Mouse (Mus musculus) thymus, postnatal 10 days (tissue): Measurements from ENCODE around the gene Pla2g16.

ENCODE experiments used
- DNase-seq, 2 experiments: peaks; one replicate each; pipeline ENCODE4 v3.0.0; 2021; ENCODE audit warnings: low spot score in 2 of 2

Gene Pla2g16

DNA sequence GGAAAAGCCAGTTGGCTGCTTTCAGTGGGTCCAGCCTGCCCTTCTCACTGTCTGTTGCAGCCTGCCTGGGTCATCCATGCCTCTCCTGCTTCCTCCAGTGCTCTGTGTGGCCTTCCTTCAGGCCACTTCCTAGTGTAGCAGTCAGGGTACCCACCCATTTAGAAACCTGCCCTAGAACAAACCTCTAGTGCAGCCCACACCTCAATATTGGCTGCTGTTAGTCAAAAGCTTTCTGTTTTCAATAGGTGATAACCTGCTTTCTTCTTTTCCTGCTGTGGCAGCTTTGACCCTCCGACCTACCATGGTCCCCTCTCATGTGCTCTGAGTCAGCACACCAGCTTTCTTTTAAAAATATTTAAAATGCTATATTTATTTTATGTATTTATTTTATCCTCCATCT lies 7.2 kb downstream of the Pla2g16 start:
- no peak for DNase-seq

DNA sequence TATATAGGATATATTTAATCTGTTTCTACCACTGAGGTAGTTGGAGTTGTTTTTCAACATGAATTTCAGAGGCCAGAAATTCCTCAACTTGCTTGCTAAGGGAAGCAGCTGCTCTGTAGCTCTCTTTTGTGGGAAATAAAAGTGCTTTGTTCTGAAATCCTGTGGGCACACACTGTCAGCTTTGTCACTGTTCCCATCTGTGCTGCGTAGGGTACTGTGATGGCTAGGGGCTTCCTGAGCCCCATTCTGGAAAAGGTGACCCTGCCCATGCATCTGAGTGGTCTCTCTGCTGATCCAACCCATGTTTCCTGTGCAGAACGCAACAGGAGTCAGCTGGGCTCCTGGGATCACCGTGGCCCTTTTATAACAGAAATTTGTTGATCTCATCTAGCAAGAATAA lies 9.6 kb downstream of the Pla2g16 start:
- DNase-seq: no peak

DNA sequence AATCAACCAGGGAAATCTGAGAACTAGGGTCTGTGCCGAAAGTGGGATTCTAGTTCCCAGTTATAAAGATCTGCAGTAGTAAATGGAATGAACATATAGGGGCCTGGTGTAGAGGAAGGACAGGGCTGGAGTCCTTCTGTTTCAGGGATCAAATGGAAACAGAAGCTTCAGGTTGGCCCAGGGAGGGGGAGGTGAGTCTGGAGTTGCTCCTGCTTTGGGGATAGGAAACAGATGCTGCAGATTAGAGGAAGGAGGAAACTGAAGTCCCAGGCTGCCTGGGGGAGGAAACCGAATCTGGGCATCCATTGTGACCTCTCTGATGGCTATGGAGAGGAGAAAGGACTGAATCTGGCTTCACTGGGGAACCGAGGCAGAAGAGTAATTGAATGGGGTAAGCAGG lies 11.1 kb downstream of the Pla2g16 start:
- DNase-seq: no peak

DNA sequence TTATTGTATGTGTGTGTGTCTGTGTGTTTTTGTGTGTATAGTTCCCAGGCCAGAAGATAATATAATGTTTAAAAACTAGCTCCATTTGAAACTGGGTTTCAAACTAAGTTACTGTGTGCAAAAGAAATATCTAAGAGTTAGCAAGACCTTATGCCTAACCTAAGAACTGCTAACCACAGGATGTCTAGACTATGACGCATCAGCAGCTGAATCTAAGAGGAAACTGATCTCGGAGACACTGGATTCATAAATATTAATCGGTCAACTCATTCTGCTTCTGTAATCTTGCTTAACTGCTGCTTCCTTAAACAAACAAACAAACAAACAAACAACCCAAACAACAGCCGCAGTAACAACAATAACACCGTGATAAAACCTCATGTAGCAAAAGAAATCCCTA lies 12.4 kb downstream of the Pla2g16 start:
- DNase-seq: no peak

DNA sequence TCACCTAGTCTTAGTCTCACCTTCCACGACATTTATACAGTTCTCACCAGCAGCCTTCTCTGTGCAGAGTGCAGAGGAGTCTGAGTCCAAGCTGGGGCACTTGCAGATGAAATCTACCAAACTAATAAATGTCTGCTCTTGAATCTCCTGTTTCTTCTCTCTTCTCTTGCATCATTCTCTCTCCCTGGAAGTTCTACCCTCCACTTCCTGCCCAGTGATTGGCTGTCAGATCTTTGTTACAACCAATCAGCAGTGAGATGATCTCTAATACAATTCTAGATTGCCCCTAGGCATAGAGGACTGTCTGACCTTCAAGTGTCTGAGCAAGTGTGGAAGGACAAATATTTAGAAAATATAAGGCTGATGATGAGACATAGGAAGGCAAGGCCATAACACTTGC lies 18.9 kb downstream of the Pla2g16 start:
- DNase-seq: no peak

DNA sequence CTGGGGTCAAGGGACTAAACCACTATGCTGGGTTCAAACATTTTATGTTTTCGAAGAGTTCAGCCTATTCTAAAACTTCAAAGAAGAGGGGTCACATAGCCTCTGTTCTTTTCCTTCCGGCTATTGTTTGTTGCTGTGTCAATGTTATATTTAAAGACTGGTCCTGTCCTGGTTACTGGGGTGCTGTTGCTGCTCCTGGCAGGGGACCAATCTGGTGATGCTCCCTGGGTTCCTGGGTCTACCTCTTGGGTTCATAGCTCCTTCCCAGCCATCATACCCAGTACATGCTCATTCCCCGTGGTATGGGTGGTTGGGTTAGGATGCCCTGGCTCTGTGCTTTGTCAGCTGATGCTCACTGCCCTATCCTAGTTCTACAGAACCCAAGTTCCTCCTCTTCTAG lies 20.5 kb downstream of the Pla2g16 start:
- no peak for DNase-seq

DNA sequence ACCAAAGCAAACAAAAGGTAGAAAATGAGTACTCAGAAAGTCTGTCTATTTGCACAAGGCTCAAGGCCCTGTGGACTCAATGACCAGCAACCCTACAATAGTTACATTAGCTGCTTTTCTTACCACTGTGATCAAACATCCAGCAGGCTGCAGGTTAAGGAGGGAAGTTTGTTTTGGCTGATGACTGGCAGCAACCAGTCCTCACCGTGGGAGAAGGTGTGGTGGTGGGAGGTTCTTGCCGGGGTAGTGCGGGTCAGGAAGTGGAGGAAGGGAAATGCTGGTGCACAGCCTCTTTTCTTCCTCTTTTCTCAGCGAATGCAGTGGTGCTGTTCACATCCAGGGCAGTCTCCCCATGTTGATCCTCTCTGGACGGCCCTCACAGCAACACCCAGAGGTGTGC lies 23.8 kb downstream of the Pla2g16 start:
- no peak for DNase-seq

DNA sequence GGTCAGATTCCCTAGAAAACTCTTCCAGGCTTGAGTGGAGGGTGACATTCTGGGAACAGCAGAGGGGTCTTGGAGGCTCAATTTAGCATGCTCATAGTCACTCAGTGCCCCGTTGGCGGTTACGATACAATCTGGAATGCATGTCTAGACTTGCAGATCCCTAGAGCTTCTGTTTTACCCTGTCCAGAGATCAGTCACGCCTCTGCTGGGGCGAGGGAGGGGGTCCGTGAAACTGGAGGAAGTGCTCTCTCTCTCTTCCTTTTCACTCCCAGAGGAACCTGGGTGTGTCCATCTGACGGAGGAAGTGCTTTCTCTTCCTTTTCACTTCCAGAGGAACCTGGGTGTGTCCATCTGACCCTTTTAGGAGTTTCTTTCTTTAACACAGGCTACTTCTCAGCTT lies 25.8 kb downstream of the Pla2g16 start:
- DNase-seq: no peak

DNA sequence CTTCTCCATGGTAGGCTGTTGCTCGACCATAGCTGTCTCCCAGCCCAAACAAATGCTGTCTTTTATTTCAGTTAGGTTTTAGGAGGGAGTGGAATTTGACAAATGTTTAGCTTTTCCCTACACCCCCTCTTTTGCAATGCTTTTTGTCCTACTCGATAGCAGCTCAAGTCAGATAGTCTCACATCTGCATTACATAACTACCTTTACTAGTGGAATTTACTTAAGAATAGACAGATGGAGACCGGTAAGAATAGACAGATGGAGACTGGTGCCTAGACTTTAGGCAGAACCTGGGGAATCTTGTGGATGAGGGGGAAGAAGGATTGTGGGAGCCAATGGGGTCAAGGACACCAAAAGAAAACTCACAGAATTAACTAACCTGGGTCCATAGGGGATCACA lies 26.3 kb downstream of the Pla2g16 start:
- no peak for DNase-seq

DNA sequence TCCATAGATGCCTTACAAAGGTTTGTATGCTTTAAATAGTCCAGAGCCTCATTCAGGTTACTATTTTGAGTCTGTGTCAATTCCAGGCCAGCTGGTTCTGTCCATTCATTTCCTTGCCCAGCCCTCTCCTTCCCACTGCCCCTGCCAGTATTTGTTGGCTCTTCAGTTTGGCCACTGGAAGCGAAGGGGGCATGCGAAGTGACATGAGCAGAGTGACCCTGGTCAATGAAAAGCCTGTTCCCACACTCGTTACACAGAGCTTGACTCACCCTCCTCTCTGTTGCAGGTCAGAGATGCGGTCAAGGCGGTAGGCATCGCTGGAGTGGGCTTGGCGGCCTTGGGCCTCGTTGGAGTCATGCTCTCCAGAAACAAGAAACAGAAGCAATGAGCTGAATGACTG lies 28.0 kb downstream of the Pla2g16 start:
- no peak for DNase-seq

DNA sequence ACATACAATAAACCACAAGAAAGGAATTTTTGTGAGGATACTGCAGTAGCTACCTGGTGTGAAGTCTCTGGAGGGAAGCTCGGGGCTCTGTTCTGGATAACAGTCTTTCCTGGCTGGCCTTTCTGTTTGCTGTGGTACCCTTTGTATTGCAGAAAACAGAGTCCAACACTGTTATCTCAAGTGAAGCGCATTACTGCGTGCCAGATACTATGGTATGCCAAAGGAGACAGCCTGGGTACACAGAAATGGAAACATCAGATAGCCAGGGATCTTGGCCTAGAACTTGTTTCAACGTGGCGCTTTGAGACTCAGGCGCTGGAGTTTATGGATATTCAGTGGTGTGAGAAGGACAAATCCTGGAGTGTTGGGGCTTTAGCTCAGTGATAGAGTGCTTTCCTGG lies 28.5 kb downstream of the Pla2g16 start:
- no peak for DNase-seq

DNA sequence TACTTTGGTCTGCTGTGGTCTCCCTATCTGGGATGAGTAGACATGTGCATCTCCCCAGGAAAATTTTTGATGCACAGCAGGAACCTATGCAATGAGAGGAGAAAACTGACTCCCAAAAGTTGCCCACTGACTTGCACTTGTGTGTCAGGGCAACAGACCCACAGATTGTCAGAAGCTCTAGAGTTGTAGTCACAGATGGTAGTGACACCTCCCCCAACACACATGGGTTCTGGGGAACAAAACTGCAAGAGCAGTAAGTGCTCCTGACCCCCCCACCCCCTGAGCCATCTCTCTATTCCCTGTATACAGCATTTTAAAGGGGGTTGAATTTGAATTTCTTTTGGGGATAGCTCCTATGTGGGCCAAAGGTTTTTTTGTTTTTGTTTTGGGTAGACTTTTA lies 33.5 kb downstream of the Pla2g16 start:
- DNase-seq: no peak

DNA sequence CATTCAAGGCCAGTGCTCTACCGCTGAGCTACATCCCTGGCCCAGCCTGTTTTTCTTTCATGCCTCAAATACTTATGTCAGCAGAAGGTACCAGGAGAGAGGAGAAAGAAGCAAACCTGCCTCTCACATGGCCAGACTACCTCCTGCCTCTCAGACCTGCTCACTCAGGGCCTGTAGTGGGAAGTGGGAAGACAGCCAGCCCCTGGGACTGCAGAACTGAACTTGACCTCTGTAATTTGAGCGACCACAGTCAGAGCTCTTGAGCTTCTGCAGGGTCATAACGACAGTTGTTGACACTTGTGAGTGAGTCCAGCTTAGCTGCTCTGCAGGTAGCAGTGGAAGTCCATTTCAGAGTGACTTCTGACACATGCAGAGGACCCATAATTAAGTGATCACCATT lies 34.8 kb downstream of the Pla2g16 start:
- no peak for DNase-seq

DNA sequence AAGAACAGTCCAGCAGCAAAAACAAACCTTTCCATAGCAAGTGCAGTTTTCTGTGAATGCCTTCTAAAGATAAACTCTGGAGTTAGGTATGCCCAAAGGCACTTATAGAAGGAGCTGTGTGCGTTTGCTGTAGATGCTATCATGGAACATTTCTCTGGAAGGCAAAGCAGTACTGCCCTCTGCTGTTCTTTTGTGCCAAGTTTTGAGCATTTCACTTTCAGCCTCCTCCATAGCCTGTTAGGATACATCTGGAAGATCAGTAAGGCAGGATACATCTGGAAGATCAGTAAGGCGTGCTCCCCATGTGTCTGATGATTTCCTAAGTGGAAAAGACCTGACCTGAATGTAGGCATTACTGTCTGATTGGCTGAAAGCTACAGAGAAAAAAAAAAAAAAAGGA lies 38.3 kb downstream of the Pla2g16 start:
- DNase-seq: no peak

DNA sequence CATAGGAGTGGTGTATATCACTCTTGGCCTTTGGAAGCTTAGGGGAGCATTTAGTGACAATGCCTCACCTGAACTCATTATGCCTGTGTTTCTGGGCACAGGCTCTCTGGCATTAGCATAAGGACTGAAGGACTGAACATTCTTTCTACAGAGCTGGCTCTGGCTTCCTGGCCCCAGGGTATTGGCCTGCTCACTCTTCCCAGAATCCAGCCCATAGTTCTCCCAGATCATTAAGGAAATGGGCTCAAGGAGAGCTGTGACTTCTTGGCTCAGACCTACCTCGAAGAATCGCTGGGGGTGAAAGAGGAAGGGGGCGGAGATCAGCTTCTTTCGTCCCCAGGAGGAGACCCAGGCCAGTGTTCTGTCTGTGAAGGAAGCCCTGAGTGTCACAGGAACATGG lies 41.2 kb downstream of the Pla2g16 start:
- no peak for DNase-seq

DNA sequence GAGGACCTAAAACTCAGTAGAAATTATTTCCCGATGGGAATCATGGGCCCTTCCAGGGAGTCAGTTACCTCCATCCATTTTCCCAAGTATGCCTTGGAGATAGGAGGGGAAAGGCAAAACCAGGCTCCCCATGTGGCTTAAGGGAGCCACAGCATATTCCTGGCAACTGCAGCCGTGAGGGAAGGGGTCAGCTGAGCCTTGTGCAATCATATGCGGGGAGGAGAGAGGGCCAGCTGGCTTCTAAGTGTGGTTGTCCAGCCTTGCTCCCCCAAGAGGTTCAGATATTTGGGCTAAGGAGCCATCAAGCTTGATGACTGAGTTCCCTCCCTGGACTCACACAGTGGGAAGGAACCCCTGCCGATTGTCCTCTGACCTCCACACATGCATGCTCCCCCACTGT lies 44.3 kb downstream of the Pla2g16 start:
- no peak for DNase-seq

DNA sequence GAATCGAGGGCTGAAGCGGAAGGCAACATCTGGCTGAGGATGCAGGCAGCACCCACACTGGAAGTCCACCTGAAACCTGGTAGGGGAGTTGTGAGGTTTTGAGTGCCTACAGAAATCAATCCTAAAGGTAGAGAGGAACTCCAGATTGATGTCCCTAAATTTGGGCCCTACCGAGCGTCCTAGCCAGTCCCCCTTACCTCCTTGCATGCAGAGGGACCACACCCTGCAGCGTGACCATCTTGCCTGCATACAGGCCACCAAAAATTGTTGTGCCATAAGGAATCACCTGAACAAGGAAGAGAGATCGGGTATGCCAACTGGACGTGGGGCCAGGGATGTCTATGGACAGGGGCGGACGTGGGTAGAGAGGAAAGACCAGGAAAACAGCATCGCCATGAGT lies 46.8 kb downstream of the Pla2g16 start:
- DNase-seq: no peak

DNA sequence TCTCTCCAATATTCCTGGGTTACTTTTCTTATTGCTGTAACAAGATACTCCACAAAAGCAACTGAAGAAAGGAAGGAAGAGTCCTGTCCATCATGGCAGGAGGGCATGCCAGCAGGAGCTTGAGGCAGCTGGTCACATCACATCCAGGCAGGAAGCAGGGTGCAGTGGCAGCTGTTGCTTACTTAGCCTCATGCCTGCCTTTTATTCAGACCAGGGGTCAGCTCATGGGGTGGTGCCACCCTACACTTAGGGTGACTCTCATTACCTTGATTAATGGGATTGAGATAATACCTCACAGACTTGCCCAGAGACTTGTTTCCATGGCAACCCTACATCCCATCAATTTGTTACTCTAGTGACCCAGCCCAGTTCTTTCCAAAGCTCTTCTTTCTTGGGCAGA lies 47.8 kb downstream of the Pla2g16 start:
- DNase-seq: no peak

DNA sequence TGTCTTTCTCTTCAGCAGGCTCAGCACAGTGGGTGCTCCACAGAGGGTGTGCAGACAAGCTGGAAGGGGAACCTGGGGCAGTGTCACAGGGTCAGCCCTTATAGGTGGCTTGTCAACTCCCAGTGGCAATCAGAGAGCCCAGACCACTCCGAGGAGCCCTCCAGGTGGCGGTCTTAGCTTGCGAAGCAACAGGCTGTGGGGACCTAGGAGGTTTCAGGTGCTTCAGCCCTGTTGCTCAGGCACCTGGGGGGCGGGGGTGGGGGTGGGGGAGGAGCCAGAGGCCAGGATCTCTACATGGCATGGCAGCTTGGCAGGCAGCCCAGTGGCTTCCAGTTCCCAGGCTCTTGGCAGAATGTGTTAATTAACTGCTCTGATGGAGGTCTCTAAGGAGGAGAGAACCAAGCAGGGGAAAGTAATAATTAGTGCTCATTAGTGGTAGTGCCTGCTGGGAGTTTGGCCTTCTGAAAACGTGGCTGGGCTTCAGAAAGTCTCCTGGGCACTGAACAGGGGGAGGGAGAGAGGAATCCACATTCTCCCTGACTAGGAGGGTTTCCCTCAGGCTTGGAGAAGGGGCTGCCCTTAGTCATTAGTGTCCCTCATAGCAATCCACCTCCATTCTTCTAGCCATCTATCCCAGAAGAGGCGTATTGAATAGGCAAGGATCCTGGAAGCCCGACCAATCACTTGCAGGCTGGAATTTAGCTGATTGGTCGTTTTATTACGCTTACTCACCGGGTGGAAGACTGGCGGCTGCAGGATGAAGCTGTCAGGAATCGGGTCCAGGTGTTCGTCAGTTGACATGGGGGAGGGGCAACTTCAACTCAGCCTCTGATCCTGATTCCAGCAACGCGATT lies 48.9 kb downstream of the Pla2g16 start:
- no peak for DNase-seq

DNA sequence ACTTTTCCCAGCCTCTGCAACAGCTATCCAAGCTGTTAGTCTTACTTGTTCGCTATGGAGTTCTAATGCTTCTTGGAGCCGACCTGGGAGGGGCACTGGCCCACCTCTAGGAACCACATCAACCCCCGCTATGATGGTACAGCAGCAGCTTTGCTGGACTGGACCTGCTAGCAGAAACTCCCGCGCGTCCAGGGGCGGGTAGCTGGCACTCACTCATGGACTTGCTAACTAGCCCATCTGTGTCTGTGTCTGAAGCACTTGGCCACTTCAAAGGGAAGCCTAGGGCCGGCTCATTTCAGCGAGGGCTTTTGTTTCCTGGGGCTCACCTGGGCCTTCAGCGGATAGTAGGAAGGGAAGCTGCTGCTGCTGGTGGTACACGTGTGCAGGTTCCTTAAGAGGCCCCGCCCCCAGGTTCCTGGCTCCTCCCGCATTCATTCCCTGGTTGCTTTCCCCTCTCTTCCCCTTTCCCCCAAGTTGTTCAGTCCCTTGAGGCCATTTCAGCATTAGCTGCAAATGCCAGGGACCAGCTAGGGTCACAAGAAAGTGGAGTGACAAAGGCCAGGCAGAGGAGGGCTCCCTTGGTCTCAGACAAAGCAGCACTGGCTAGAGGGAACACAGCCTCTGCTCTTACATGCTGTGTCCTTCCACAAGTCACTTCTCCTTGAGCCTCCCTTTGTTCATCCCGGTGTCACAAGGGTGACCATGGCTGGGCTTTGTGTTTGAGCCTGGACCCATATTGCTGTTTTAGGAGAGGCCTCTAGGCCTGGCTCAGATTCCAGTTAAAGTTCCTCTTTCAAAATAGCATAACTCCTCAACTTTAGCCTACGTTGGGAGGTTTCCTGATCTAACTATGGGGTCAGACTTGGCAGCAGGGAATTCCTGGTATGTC lies 49.8 kb downstream of the Pla2g16 start, which contains the start of gene Lgals12:
TSS of gene Lgals12 (minus strand) at position 393 of the 889 bp plus-strand sequence.
- DNase-seq: no peak

DNA sequence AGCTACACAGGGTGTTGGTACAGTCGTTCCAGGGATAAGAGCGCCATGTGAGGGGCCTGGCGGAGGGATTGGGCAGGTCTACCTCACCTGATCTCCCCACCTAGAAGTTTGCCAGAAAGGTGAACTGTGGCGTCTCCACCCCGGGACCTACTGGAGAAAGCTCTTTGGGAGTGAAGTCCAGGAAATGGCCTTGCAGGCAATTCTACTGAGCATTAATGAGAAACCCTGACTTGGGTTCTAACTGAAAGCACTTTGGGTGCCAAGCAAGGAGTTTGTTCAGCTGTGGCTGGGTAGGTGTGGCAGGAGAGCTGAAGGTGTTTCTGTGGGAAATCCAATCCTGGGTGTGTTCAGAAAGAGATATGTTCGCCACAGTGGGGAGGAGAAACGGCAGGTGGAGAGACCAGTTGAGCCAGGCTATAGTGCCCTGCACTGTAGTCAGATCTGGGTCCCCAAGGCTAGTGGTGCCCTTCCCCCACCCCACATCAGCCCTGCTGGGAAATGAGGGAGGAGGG lies 50.5 kb downstream of the Pla2g16 start:
- DNase-seq: no peak

DNA sequence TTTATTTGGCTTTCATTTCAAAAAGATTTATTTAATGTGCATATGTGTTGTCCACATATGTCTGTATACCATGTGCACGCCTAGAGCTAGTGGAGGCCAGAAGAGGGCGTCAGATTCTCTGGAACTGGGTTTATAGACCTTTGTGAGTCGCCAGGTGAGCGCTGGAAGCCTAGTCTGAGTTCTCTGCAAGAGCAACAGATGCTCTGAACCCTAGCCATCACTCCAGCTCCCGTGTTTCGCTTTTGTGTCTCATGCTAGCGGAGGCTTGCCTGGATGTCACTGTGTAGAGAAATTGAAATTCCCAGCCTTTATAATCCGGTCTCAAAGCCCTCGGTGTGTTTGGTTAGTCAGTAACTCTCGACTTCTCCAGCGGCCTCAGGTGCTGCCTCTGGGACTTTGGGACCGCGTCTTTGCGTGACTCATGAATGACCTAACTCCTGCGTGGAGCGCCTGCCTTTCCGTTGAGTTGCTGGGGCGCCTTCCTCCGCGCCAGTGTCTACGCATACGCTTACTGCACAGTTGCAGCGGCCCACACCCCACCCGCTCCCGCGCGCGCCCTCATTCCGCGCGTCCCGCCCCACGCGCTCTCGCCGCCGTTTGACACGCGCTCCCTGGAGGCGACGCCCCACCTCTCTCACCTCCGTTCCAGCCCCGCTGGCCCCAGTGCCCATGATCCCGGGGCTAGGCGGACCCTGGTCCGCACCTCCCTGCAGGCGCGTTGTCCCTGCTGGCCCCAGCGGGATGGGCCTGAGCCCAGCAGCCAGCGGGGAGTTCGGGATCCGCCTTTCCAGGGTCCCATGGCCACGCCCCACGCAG lies 54.9 kb downstream of the Pla2g16 start, which contains the start of gene Hrasls5:
TSS of gene Hrasls5 (plus strand) at position 600 of the 816 bp plus-strand sequence.
- DNase-seq: no peak
